Mouse (Mus musculus): ENCODE measurements at regions not wholly inside any gene's neighbourhood (a gene's known extent, or its start where the extent isn't known, plus 50 kb on each side); places are given as distances from the start of the nearest gene placed in this dataset.

- no peak for DNase-seq
These were observed 114.4 kb upstream of the Cdh6 start for GRCm38 (mm10) chr15:13287878-13288277.

GRCm38 (mm10) chr15:13285355-13285754, 111.9 kb upstream of the Cdh6 start:
- DNase-seq = no peak

GRCm38 (mm10) chr15:13284219-13284618, 110.7 kb upstream of the Cdh6 start:
- no peak for DNase-seq

GRCm38 (mm10) chr15:13283106-13283505, 109.6 kb upstream of the Cdh6 start:
- no peak for DNase-seq

- DNase-seq = no peak
These were observed 103.4 kb upstream of the Cdh6 start for GRCm38 (mm10) chr15:13276909-13277235.

GRCm38 (mm10) chr15:13276225-13276908, 102.9 kb upstream of the Cdh6 start:
- DNase-seq = no peak

GRCm38 (mm10) chr15:13275326-13275725, 101.9 kb upstream of the Cdh6 start:
- DNase-seq = no peak

- DNase-seq = no peak
These were observed 101.0 kb upstream of the Cdh6 start for GRCm38 (mm10) chr15:13274366-13275067.

GRCm38 (mm10) chr15:13246053-13246696, 72.7 kb upstream of the Cdh6 start:
- no peak for DNase-seq

GRCm38 (mm10) chr15:13244306-13244705, 70.8 kb upstream of the Cdh6 start:
- DNase-seq = peak; percentile 4

GRCm38 (mm10) chr15:13243561-13243960, 70.1 kb upstream of the Cdh6 start:
- DNase-seq = no peak

- no peak for DNase-seq
These were observed 67.5 kb upstream of the Cdh6 start for GRCm38 (mm10) chr15:13240931-13241330.

GRCm38 (mm10) chr15:13236869-13237507, 63.5 kb upstream of the Cdh6 start:
- no peak for DNase-seq

- no peak for DNase-seq
These were observed 59.2 kb upstream of the Cdh6 start for GRCm38 (mm10) chr15:13232567-13233259.

GRCm38 (mm10) chr15:13231550-13231949, 58.1 kb upstream of the Cdh6 start:
- no peak for DNase-seq

- no peak for DNase-seq
These were observed 54.6 kb upstream of the Cdh6 start for GRCm38 (mm10) chr15:13228125-13228524.
